Mouse (Mus musculus) MEL (cell line): ENCODE data around the gene Podxl2. TPM values are rescaled to one million over a fixed set of nuclear protein-coding genes. Genes with fewer than 3 reads are reported as not detected.

Experiments
- DNase-seq: peaks from one replicate; pipeline ENCODE4 v3.0.0; 2011; ENCODE audit warnings: low read depth, low spot score
- H3K27ac ChIP-seq: 2 replicates; pipeline ENCODE4 v1.5.1; 2012; ENCODE audit warnings: low read depth, mild to moderate bottlenecking, control low read depth, low read length, moderate library complexity; ENCODE audit not compliant: control insufficient read depth
- H3K27me3 ChIP-seq, 2 experiments: fragments of 150-350 bp in 1 of 2; sonication (generic) in 1 of 2; 2 replicates each; pipeline ENCODE4 v1.6.1; 2012; ENCODE audit warnings: low read length in 2 of 2, mild to moderate bottlenecking in 2 of 2, improper control_type of control experiment in 1 of 2, moderate library complexity in 1 of 2; ENCODE audit not compliant: insufficient read depth in 2 of 2, control insufficient read depth in 1 of 2
- H3K36me3 ChIP-seq, 2 experiments: 2 replicates each; pipeline ENCODE4 v1.6.1; 2012 to 2014; ENCODE audit warnings: low read length in 2 of 2, improper control_type of control experiment in 1 of 2, inconsistent platforms in 1 of 2, mild to moderate bottlenecking in 1 of 2; ENCODE audit not compliant: insufficient read depth in 2 of 2, control insufficient read depth in 1 of 2
- H3K4me1 ChIP-seq, 2 experiments: fragments of 150-350 bp in 1 of 2; sonication (generic) in 1 of 2; 2 replicates each; pipeline ENCODE4 v1.6.1; 2012; ENCODE audit warnings: low read length in 2 of 2, improper control_type of control experiment in 1 of 2, mild to moderate bottlenecking in 1 of 2; ENCODE audit not compliant: insufficient read depth in 2 of 2, control insufficient read depth in 1 of 2
- H3K4me3 ChIP-seq, 2 experiments: fragments of 150-350 bp in 1 of 2; sonication (generic) in 1 of 2; 2 replicates each; pipeline ENCODE4 v1.5.1; 2012; ENCODE audit warnings: low read depth in 2 of 2, low read length in 2 of 2, mild to moderate bottlenecking in 2 of 2, moderate library complexity in 2 of 2, control low read depth in 1 of 2, improper control_type of control experiment in 1 of 2; ENCODE audit not compliant: control insufficient read depth in 1 of 2, insufficient read depth in 1 of 2
- H3K79me2 ChIP-seq: 2 replicates; pipeline ENCODE4 v1.6.1; 2012; ENCODE audit warnings: mild to moderate bottlenecking, low read length, moderate library complexity; ENCODE audit not compliant: control insufficient read depth, poor library complexity, insufficient read depth
- H3K9ac ChIP-seq: 2 replicates; pipeline ENCODE4 v1.6.1; 2012; ENCODE audit warnings: low read depth, mild to moderate bottlenecking, control low read depth, low read length, moderate library complexity; ENCODE audit not compliant: control insufficient read depth, poor library complexity, severe bottlenecking
- H3K9me3 ChIP-seq: fragments of 150-350 bp; sonication (generic); replicated peaks from 2 replicates; pipeline ENCODE4 v1.6.1; 2012; ENCODE audit warnings: mild to moderate bottlenecking, low read length, improper control_type of control experiment, moderate library complexity; ENCODE audit not compliant: insufficient read depth
- BHLHE40 ChIP-seq: IDR thresholded peaks from 2 replicates; pipeline ENCODE4 v1.6.1; 2012; ENCODE audit warnings: low read depth, mild to moderate bottlenecking, inconsistent platforms, low read length, improper control_type of control experiment, borderline replicate concordance
- CHD1 ChIP-seq: IDR thresholded peaks from 2 replicates; pipeline ENCODE4 v1.6.1; 2012; ENCODE audit warnings: low read depth, mild to moderate bottlenecking, inconsistent platforms, low read length, improper control_type of control experiment
- CHD2 ChIP-seq: IDR thresholded peaks from 2 replicates; pipeline ENCODE4 v1.6.1; 2011; ENCODE audit warnings: low read length, improper control_type of control experiment
- E2F4 ChIP-seq: IDR thresholded peaks from 2 replicates; pipeline ENCODE4 v1.6.1; 2011; ENCODE audit warnings: low read depth, low read length, improper control_type of control experiment, borderline replicate concordance
- ELF1 ChIP-seq: IDR thresholded peaks from 2 replicates; pipeline ENCODE4 v1.6.1; 2014; ENCODE audit warnings: low read depth, mild to moderate bottlenecking, inconsistent platforms, low read length, improper control_type of control experiment, moderate library complexity
- GABPA ChIP-seq: IDR thresholded peaks from 2 replicates; pipeline ENCODE4 v1.6.1; 2012; ENCODE audit warnings: low read depth, mild to moderate bottlenecking, inconsistent platforms, low read length, improper control_type of control experiment, moderate library complexity
- JUND ChIP-seq: IDR thresholded peaks from 2 replicates; pipeline ENCODE4 v1.6.1; 2011; ENCODE audit warnings: low read depth, mild to moderate bottlenecking, improper control_type of control experiment, low read length
- KAT2A ChIP-seq: conservative IDR thresholded peaks from 2 replicates; pipeline ENCODE4 v1.6.1; 2012; ENCODE audit warnings: low read depth, low read length, improper control_type of control experiment, inconsistent platforms
- MAFK ChIP-seq: IDR thresholded peaks from 2 replicates; pipeline ENCODE4 v1.6.1; 2011; ENCODE audit warnings: low read depth, mild to moderate bottlenecking, low read length, improper control_type of control experiment, borderline replicate concordance
- MAX ChIP-seq: IDR thresholded peaks from 2 replicates; pipeline ENCODE4 v1.6.1; 2011; ENCODE audit warnings: low read length, improper control_type of control experiment
- MAZ ChIP-seq: IDR thresholded peaks from 2 replicates; pipeline ENCODE4 v1.6.1; 2012; ENCODE audit warnings: low read depth, mild to moderate bottlenecking, inconsistent platforms, low read length, improper control_type of control experiment
- POLR2A ChIP-seq, 2 experiments: IDR thresholded peaks; 2 replicates each; pipeline ENCODE4 v1.6.1; 2011 to 2012; ENCODE audit warnings: low read length in 2 of 2, mild to moderate bottlenecking in 2 of 2, control low read depth in 1 of 2, improper control_type of control experiment in 1 of 2, low read depth in 1 of 2, moderate library complexity in 1 of 2; ENCODE audit not compliant: control insufficient read depth in 1 of 2, insufficient read depth in 1 of 2, poor library complexity in 1 of 2
- POLR2AphosphoS2 ChIP-seq: IDR thresholded peaks from 2 replicates; pipeline ENCODE4 v1.6.1; 2011; ENCODE audit warnings: low read length, improper control_type of control experiment
- SIN3A ChIP-seq: IDR thresholded peaks from 2 replicates; pipeline ENCODE4 v1.6.1; 2012; ENCODE audit warnings: low read length, improper control_type of control experiment, inconsistent platforms
- TAL1 ChIP-seq: IDR thresholded peaks from 2 replicates; pipeline ENCODE4 v1.6.1; 2012; ENCODE audit warnings: mild to moderate bottlenecking, inconsistent platforms, low read length, moderate library complexity, mixed read lengths
- USF2 ChIP-seq, 2 experiments: IDR thresholded peaks; 2 replicates each; pipeline ENCODE4 v1.6.1; 2011 to 2012; ENCODE audit warnings: improper control_type of control experiment in 2 of 2, low read length in 2 of 2, borderline replicate concordance in 1 of 2, inconsistent platforms in 1 of 2, low read depth in 1 of 2, mild to moderate bottlenecking in 1 of 2; ENCODE audit not compliant: insufficient read depth in 1 of 2
- ZC3H11A ChIP-seq: IDR thresholded peaks from 2 replicates; pipeline ENCODE4 v1.6.1; 2012; ENCODE audit warnings: low read depth, mild to moderate bottlenecking, inconsistent platforms, low read length, improper control_type of control experiment
- ZKSCAN1 ChIP-seq: IDR thresholded peaks from 2 replicates; pipeline ENCODE4 v1.6.1; 2012; ENCODE audit warnings: low read depth, mild to moderate bottlenecking, inconsistent platforms, low read length, improper control_type of control experiment, moderate library complexity
- ZMIZ1 ChIP-seq: IDR thresholded peaks from 2 replicates; pipeline ENCODE4 v1.6.1; 2012; ENCODE audit warnings: low read depth, mild to moderate bottlenecking, inconsistent platforms, low read length, improper control_type of control experiment, moderate library complexity
- polyA plus RNA-seq, 2 experiments: library from polyadenylated mRNA; stranded (reverse) in 1 of 2; unstranded in 1 of 2; fragments of >175 nt in 1 of 2; fragments of >200 nt in 1 of 2; gene quantifications; 2 replicates each; pipeline versions ENCODE4 v1.2.1 to v1.2.4; 2012; ENCODE audit warnings: low replicate concordance in 2 of 2, low read depth in 1 of 2; ENCODE audit not compliant: insufficient read length in 2 of 2, insufficient read depth in 1 of 2, missing spikeins in 1 of 2
- total RNA-seq: library from RNA; depleted of rRNA; stranded (reverse); fragments of 300-350 nt; gene quantifications from 2 replicates; pipeline ENCODE4 v1.2.3, GENCODE M21; 2012

Podxl2 gene
- total and polyA plus RNA-seq, 3 experiments: 0.10 TPM; not detected in 2

DNA sequence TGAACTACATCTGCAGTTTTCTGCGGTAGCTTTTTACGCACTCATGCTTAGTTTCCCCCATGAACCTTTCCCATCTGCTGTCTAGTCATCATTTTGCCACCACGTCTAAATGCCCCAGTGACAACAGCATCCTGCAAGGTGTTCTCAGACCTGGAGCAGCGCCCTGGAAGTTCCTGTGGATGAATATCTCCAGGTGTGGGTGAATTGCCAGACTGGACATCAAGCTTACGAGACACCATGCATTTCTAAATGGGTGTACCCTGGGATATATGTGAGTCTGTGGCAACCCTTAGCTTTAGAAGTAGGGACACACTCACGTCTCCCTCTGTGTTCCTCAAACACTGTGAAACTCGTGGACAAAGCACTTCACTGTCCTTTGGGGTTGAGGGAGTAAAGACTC, 74.7 kb downstream of the Podxl2 start:
- Histone ChIP-seq H3K9me3 (no peaks in the 10 kb centered on the region), H3K79me2 (no peaks in the 10 kb centered on the region), H3K4me1 (no peaks in the 10 kb centered on the region), H3K9ac (no peak overlapping the region), H3K27ac (no peak overlapping the region), H3K36me3 (no peaks in the 10 kb centered on the region), H3K4me3 (no peak overlapping the region), H3K27me3 (peaks cover 4 to 8% of the 10 kb centered on the region in 2 experiments)
- no peak for DNase-seq
- TF ChIP-seq POLR2A (IDR thresholded peaks at IDR 0.05; ENCODE audit: control insufficient read depth in 1 of 2, insufficient read depth in 1 of 2, low read depth in 1 of 2, low read length in 2 of 2, poor library complexity in 1 of 2) (no peak), ZMIZ1 (no peak), ZKSCAN1 (no peak), BHLHE40 (no peak), E2F4 (no peak)

DNA sequence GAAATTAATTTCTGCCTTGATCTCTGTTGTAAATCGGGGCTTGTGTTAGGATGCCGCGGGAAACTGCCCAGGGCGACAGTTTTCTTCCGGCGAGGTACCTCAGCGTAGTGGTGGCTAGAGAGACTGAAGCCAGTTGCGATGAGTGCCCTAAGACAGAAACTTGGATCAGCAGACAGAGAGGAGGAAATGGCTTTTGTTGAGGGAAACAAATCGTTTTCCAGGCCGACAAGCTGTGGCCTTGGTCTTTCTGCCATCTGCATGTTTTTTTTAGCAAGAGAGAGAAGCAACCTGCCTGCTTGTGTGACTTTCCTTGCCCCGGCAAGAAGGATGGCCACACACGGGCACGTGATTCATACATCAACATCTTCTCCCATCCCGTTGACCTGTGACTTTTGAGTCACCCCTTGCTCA, 80.3 kb downstream of the Podxl2 start:
- no peaks in the 10 kb centered on the region for H3K4me1 ChIP-seq
- H3K27me3 ChIP-seq: peaks cover 9 to 12% of the 10 kb centered on the region in 2 experiments
- H3K9me3 ChIP-seq: no peaks in the 10 kb centered on the region
- no peaks in the 10 kb centered on the region for H3K36me3 ChIP-seq
- no peak for TF ChIP-seq POLR2A (IDR thresholded peaks at IDR 0.05; ENCODE audit: control insufficient read depth in 1 of 2, insufficient read depth in 1 of 2, low read depth in 1 of 2, low read length in 2 of 2, poor library complexity in 1 of 2)
- no peak for TF ChIP-seq SIN3A
- TF ChIP-seq TAL1: no peak
- TF ChIP-seq ELF1: no peak
- no peak for TF ChIP-seq ZC3H11A
- no peak for TF ChIP-seq POLR2AphosphoS2
- no peak for TF ChIP-seq KAT2A
- no peak for TF ChIP-seq MAFK
- TF ChIP-seq CHD2: no peak
- no peak for DNase-seq
- no peak overlapping the region for H3K27ac ChIP-seq
- H3K9ac ChIP-seq: no peak overlapping the region
- H3K4me3 ChIP-seq: no peak overlapping the region
- no peaks in the 10 kb centered on the region for H3K79me2 ChIP-seq

DNA sequence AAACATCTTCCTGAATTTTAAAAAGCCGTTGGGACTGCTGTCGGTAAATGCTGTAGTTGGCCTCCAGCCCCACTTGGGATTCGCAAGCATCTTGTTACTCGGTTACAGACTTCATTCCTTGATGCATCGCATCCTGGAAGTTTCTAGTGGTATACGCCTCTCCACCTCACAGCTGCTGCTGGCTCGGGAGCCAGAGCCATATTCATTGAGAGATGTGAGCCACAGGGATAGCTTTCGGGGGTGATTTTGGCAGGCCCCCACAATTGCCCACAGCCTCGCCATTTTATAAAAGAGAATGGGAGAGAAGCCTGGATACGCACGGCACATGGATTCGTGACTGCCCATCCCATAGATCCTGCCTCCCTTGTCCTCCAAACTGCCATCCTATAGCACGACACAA, 81.0 kb downstream of the Podxl2 start:
- TF ChIP-seq MAZ: no peak
- TF ChIP-seq GABPA: no peak
- no peak for TF ChIP-seq USF2 (IDR thresholded peaks at IDR 0.05; ENCODE audit: borderline replicate concordance in 1 of 2, insufficient read depth in 1 of 2, low read depth in 1 of 2, low read length in 2 of 2)
- TF ChIP-seq ZKSCAN1: no peak
- TF ChIP-seq POLR2A (IDR thresholded peaks at IDR 0.05; ENCODE audit: control insufficient read depth in 1 of 2, insufficient read depth in 1 of 2, low read depth in 1 of 2, low read length in 2 of 2, poor library complexity in 1 of 2): no peak
- TF ChIP-seq CHD1: no peak
- TF ChIP-seq JUND: no peak
- no peak for TF ChIP-seq MAX
- no peak for TF ChIP-seq MAFK
- Histone ChIP-seq H3K79me2 (no peaks in the 10 kb centered on the region), H3K4me1 (no peaks in the 10 kb centered on the region), H3K4me3 (no peak overlapping the region), H3K9me3 (no peaks in the 10 kb centered on the region), H3K27ac (no peak overlapping the region), H3K27me3 (peaks cover 9 to 12% of the 10 kb centered on the region in 2 experiments), H3K36me3 (no peaks in the 10 kb centered on the region), H3K9ac (no peak overlapping the region)
- no peak for DNase-seq
